8 mouse cellular contexts compared by ENCODE assay signal in the genomic region with DNA sequence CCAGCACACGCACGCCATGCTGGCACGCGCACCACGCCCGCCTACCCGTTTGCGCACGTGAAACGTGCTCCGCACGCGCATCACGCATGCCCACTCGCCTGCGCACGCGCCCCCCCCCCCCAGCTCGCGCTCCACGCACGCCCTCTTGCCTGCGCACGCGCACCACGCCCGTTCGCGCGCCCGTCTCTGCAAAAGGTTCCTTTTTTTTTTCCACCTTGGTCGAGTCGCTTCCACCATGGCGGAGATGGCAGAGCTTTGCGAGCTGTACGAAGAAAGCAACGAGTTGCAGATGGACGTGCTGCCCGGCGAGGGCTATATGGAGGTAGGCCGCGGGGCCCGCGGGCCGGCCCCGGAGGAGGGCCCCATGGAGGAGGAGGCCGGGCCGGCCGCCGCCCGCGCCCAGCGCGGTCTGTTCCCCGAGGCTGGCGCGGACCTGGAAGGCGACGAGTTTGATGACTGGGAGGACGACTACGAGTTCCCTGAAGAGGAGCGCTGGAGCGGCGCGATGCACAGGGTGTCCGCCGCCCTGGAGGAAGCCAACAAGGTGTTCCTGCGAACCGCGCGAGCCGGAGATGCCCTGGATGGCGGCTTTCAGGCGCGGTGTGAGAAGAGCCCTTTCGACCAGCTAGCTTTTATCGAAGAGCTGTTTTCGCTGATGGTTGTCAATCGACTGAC. TPM values are rescaled to one million over a fixed set of nuclear protein-coding genes. Genes with fewer than 3 reads are reported as not detected.
A peak's percentile ranks its signal among the peaks of the same experiment; 100 is the strongest.
DNase-seq lines count a peak whose midpoint lies in the region; ATAC-seq and TF ChIP-seq lines count a peak whose summit lies in the region.

A gene (plus strand): TSS at position 139 of the 675 bp plus-strand sequence.

- peak within 1 kb of the TSS; percentile 63 for H3K4me2 ChIP-seq in embryonic facial prominence, embryonic 12.5 days (replicated peaks)
- peak within 1 kb of the TSS; percentile 73 for H3K4me2 ChIP-seq in limb, embryonic 13.5 days (replicated peaks)
- peak within 1 kb of the TSS; percentile 64 for H3K4me2 ChIP-seq in midbrain, embryonic 15.5 days

- peak within 1 kb of the TSS; percentile 73 for H3K4me3 ChIP-seq in embryonic facial prominence, embryonic 12.5 days
- H3K4me3 ChIP-seq in kidney, adult 2 months (ENCODE audit: insufficient read depth, low read depth, low read length), result peak within 1 kb of the TSS; percentile 81
- peak within 1 kb of the TSS; percentile 85 for H3K4me3 ChIP-seq in limb, embryonic 13.5 days
- peak within 1 kb of the TSS; percentile 81 for H3K4me3 ChIP-seq in midbrain, embryonic 15.5 days
- peak within 1 kb of the TSS; percentile 79 for H3K4me3 ChIP-seq in spleen, adult 2 months (ENCODE audit: extremely low read depth, insufficient read depth, insufficient read length)

- H3K27me3 ChIP-seq in embryonic facial prominence, embryonic 12.5 days, result no peaks in the 10 kb centered on the region
- no peaks in the 10 kb centered on the region for H3K27me3 ChIP-seq in kidney, adult 2 months (replicated peaks; ENCODE audit: control insufficient read depth, insufficient read depth, low read length)
- H3K27me3 ChIP-seq in limb, embryonic 13.5 days, result no peaks in the 10 kb centered on the region
- H3K27me3 ChIP-seq in midbrain, embryonic 15.5 days (replicated peaks), result no peaks in the 10 kb centered on the region
- H3K27me3 ChIP-seq in spleen, adult 2 months (ENCODE audit: control insufficient read depth, insufficient read depth, low read length), result no peaks in the 10 kb centered on the region

- peaks cover 9% of the 10 kb centered on the region for H3K4me1 ChIP-seq in embryonic facial prominence, embryonic 12.5 days
- no peaks in the 10 kb centered on the region for H3K4me1 ChIP-seq in kidney, adult 2 months (ENCODE audit: control insufficient read depth, insufficient read depth, low read length)
- H3K4me1 ChIP-seq in limb, embryonic 13.5 days, result peaks cover 10% of the 10 kb centered on the region
- H3K4me1 ChIP-seq in midbrain, embryonic 15.5 days, result peaks cover 11% of the 10 kb centered on the region
- H3K4me1 ChIP-seq in spleen, adult 2 months (ENCODE audit: control insufficient read depth, insufficient read depth, insufficient read length), result no peaks in the 10 kb centered on the region

- WGBS in embryonic facial prominence, embryonic 12.5 days, result under 1% methylated on average over 58 of the region's 79 CpGs
- under 1% methylated on average over 79 of the region's 79 CpGs for WGBS in kidney, adult 2 months
- WGBS in limb, embryonic 13.5 days, result under 1% methylated on average over 60 of the region's 79 CpGs
- under 1% methylated on average over 64 of the region's 79 CpGs for WGBS in midbrain, embryonic 15.5 days
- under 1% methylated on average over 64 of the region's 79 CpGs for WGBS in spleen, adult 2 months

- no peak for TF ChIP-seq CTCF in kidney, adult 2 months (conservative IDR thresholded peaks at IDR 0.05; ENCODE audit: insufficient read depth, insufficient read length, low read depth, low read length)
- TF ChIP-seq CTCF in spleen, adult 2 months (IDR thresholded peaks at IDR 0.05; ENCODE audit: extremely low read depth, insufficient read depth, insufficient read length, insufficient replicate concordance), result no peak

- TF ChIP-seq POLR2A in kidney, adult 2 months (IDR thresholded peaks at IDR 0.05; ENCODE audit: low read depth, low read length), result peak; percentile 9
- TF ChIP-seq POLR2A in spleen, adult 2 months (IDR thresholded peaks at IDR 0.05; ENCODE audit: low read depth, low read length), result no peak; the same call in 1 of the 2 replicates

- DNase-seq in layer of hippocampus, adult 11-12 months (ENCODE audit: low spot score), result peak; percentile 82
- DNase-seq in layer of hippocampus, adult 9-10 months (ENCODE audit: low spot score), result no peak
- peak; percentile 84 to 87 for DNase-seq in heart, adult 18-20 months
- DNase-seq in kidney, adult 2 months, result peak; percentile 85
- DNase-seq in spleen, adult 2 months (ENCODE audit: low read depth in 1 of 2, low spot score in 2 of 2), result peak; percentile 61 to 74

- H3K36me3 ChIP-seq in embryonic facial prominence, embryonic 12.5 days, result no peaks in the 10 kb centered on the region
- H3K36me3 ChIP-seq in kidney, adult 2 months (ENCODE audit: control insufficient read depth, insufficient read depth, low read length), result no peaks in the 10 kb centered on the region
- H3K36me3 ChIP-seq in limb, embryonic 13.5 days, result no peaks in the 10 kb centered on the region
- H3K36me3 ChIP-seq in midbrain, embryonic 15.5 days (replicated peaks), result no peaks in the 10 kb centered on the region
- H3K36me3 ChIP-seq in spleen, adult 2 months (ENCODE audit: control insufficient read depth, insufficient read depth, low read length), result no peaks in the 10 kb centered on the region; the same call in 1 of the 2 replicates

- peak; percentile 82 for ATAC-seq in embryonic facial prominence, embryonic 12.5 days (ENCODE audit: insufficient number of reproducible peaks, insufficient read depth, low FRiP score, low TSS enrichment)
- peak; percentile 90 for ATAC-seq in limb, embryonic 13.5 days (ENCODE audit: low FRiP score, low read depth)
- peak; percentile 96 for ATAC-seq in midbrain, embryonic 15.5 days (replicated peaks)

- H3K27ac ChIP-seq in embryonic facial prominence, embryonic 12.5 days, result peak within 1 kb of the TSS; percentile 95
- H3K27ac ChIP-seq in kidney, adult 2 months (ENCODE audit: insufficient read depth, low read depth, low read length), result no peak within 1 kb of the TSS
- peak within 1 kb of the TSS; percentile 95 for H3K27ac ChIP-seq in limb, embryonic 13.5 days
- H3K27ac ChIP-seq in midbrain, embryonic 15.5 days, result peak within 1 kb of the TSS; percentile 98
- peak within 1 kb of the TSS; percentile 56 for H3K27ac ChIP-seq in spleen, adult 2 months (ENCODE audit: insufficient read depth, low read length)

- H3K9me3 ChIP-seq in embryonic facial prominence, embryonic 12.5 days, result no peaks in the 10 kb centered on the region
- no peaks in the 10 kb centered on the region for H3K9me3 ChIP-seq in limb, embryonic 13.5 days
- no peaks in the 10 kb centered on the region for H3K9me3 ChIP-seq in midbrain, embryonic 15.5 days

- peak within 1 kb of the TSS; percentile 86 for H3K9ac ChIP-seq in embryonic facial prominence, embryonic 12.5 days
- peak within 1 kb of the TSS; percentile 95 for H3K9ac ChIP-seq in limb, embryonic 13.5 days
- H3K9ac ChIP-seq in midbrain, embryonic 15.5 days, result peak within 1 kb of the TSS; percentile 95

RNA-seq across cellular contexts. Expression of the gene that starts here (rescaled TPM):
- 345 and 361 TPM in 2 replicates for polyA plus RNA-seq in embryonic facial prominence, embryonic 12.5 days (2016; fragmentation: Nextera tagmentation; extraction: Ambion mirVana)
- 10 to 100 TPM; 48.8 to 51.8 TPM for total RNA-seq in heart, adult 18-20 months (2021)
- 12.9 and 19.9 TPM in 2 replicates for polyA plus RNA-seq in kidney, adult 2 months (2012; rRNA removed)
- 243 and 263 TPM in 2 replicates for polyA plus RNA-seq in limb, embryonic 13.5 days (2015; fragmentation: Nextera tagmentation; extraction: Ambion mirVana)
- polyA plus RNA-seq in midbrain, embryonic 15.5 days (2015; fragmentation: Nextera tagmentation; extraction: Ambion mirVana), result 376 and 397 TPM in 2 replicates
- 12.7 and 15.3 TPM in 2 replicates for polyA plus RNA-seq in spleen, adult 2 months (2012; rRNA removed)

Comparison
In these comparisons a context has a peak if more than half of its experiments do, and no peak if none do; other contexts are left out.
1. RNA of the gene that starts here (polyA plus RNA-seq): 376 to 397 TPM in midbrain, embryonic 15.5 days, 345 to 361 TPM in embryonic facial prominence, embryonic 12.5 days and 243 to 263 TPM in limb, embryonic 13.5 days; 12.9 to 19.9 TPM in kidney, adult 2 months and 12.7 to 15.3 TPM in spleen, adult 2 months; every median in the first group is over 10 times any median in the second.
2. Peak in every context shown above with its lines, with median percentiles within 50 percentile points of each other: ATAC-seq, H3K4me2 ChIP-seq, H3K4me3 ChIP-seq and H3K9ac ChIP-seq.